Mouse (Mus musculus): ENCODE measurements around the gene Iqcn.

The Iqcn gene

DNA sequence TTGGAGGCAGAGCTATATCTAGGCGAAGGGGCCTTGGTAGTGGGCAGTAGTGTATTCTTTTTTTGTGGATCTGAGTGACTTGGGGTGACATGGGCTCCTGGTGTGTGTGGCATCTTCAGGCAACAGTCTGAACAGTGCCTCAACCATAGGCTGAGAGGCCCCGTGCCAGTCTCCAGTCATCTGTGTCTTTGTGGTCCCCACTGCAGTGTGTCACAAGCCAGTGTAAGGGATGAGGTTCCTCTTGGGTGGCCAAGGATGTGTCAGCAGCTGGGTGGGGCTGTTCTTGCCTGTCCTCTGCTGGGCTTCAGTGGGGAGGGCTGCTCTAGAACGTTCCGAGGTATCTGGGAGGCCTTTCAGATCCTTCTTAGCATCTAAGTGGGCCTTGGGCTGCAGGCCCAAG is 27.7 kb downstream of the Iqcn start:
- ATAC-seq (ENCODE audit: low TSS enrichment), result no peak

DNA sequence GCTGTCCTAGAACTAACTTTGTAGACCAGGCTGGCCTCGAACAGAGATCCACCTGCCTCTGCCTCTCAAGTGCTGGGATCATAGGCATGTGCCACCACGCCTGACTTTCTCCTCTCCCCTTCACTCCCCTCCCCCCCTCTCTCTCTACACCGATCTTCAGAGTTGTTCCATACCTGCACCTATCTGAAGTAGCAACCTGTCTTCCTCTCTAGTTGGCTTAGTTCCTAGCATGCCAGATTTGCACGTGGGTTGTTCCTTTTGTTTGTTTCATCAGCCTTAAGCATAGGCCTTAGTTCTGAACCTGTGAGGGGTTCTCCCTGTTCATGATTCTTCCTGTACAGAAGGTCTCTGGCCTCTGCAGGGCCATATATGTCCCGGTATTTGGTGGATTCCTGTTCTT is 34.4 kb downstream of the Iqcn start:
- no peak for ATAC-seq (ENCODE audit: low TSS enrichment)

DNA sequence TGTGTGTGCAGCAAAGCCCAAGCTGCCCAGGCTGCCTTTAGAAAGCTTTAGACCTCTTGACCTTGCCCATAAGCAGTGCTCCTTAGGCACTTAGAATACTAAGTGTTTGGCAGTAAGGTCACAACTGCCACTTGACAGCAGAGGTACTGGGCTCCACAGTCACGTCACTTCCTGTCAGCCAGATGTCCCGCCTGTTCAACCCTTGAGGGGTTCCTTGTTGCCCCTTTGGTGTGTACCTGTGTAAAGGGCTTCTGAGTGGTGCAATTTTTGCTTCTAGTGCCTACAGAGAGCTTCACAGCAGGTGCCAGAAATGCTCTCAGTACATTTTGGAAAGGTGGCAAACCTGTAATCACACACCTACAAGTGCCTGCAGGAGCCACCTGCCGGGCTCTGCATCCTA is 35.0 kb downstream of the Iqcn start:
- no peak for ATAC-seq (ENCODE audit: low TSS enrichment)

DNA sequence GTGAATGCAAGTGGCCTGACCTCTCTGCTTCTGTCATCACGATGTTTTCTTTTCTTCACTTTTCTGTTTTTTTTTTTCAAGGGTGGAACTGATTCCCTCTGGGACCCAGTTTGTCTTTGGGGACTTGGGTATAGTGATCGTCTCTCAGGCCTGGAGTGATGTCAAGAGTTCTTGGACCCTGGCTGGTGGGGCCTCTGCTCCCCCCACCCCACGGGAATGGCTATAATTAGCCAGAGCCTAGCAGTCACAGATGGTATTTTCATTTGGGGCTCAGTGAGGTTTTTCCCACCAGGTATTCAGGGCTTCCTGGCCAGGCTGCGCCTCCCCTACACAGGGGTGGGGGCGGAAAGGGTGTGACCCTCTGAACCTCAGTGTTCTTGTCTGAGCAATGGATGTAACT is 38.4 kb downstream of the Iqcn start:
- ATAC-seq (ENCODE audit: low TSS enrichment), result no peak

DNA sequence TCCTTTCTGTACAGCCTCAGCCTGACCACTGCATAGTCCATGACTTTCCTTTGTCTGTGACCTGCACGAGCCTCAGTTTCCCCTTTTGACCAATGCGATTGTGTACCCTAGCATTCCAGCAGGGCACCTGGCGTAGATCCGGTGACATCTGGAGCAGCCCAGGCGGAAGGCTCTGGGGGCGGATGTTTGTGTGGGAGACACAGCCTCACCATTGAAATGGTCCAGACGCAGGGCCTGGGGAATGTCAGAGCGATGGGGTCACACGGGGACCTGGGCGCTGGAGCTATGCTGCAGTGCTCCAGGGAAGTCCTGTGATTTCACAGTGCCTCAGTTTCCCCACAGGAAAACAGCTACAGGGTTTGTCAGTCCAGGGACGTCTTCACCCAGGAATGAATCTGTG is 38.9 kb downstream of the Iqcn start:
- no peak for ATAC-seq (ENCODE audit: low TSS enrichment)

DNA sequence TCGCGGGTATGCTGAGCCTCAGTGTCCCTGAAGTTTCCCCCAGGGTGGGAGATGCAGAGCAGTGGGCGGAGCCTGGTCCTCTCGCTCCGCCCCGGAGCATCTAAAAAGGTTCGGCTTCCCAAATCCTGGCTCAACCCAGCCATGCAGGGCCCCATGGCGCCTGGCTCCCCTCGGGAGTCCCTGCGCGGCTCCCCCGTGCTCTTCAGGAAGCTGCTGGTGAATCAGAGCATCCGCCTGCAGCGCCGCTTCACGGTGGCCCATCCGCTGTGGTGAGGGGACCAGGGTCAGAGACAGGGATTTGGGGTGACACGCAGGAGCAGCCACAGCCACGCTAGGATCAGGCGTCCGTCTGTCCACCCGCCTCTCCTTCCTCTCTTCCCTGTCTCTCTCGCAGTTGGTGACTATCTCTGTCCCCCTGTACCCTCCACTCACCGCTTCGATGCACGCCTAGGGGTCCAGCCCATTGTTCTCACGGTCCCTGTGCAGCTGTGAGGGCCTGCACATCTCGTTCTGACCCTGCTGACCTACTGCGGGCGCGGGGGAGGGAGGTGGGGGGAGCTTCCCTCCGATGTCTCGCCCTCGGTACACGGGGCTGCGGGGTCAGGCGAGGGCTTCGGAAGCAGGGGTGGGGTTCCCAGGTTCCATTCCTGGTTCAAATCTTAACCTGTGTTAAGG is 39.9 kb downstream of the Iqcn start:
- ATAC-seq (ENCODE audit: low TSS enrichment), result 0 out of 2 replicates have a peak, but pooled peaks have one; percentile 32

DNA sequence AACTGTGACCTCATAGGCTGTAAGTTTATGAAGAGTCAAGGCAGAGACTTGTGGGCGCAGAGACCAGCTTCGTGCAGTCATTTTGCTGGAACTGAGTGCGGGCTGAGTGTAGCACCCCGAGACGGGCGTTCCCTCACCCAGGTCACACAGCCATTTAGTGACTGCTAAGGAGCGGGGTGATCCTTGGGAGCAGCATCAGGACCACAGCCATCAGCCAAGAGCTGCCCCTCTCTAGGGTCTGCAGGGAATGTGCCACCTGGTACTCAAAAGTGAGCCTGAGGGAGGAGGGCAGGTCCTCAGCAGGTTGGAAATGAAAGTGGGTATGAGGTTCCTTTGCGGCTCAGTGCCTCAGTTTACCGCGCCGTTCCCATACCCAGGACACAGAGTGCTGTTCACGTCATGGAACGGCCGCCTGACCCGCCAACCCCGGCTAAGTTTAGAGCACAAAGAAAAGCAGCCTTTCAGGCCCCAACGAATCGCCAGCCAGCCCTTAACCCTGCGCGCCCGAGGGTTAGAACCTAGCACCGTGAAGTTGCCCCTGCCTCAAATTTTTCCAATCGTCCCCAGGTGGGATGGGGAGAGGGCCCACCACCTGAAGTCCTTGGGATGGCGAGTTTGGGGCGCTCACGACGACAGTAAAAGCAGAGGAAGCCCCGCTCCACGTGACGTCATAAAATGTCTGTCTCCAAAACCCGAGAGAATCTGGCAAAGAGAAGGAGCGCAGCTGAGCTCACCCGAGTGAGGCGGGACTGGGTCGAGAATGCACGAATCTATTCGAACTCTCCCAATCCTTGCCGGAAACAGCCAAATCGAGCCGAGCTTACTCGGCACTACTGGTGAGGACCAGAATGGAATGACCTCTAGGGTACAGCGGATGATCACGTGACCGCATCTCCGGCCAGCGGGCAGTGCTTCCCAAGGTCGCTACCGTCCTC is 40.7 kb downstream of the Iqcn start:
- peak; percentile 47; the same call in 1 of the 2 replicates for ATAC-seq (ENCODE audit: low TSS enrichment)

DNA sequence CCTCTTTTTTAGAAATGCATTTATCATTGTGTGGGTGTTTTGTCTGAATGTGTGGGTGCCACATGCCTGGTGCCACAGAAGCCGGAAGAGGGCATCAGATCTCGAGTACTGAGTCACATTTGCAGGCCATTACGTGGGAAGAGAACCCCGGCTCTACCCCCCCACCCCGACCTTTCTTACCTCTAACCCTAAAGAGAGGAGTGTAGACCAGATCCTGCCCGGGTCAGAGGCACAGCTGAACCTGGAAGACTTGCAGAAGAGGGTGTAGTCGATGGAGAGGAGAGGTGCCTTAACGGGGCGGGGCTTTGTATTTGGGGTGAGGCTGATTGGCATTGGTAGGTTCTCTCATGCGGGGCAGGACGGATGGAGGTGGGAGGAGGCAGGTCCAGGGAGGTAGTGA is 41.5 kb downstream of the Iqcn start:
- ATAC-seq (ENCODE audit: low TSS enrichment), result no peak

DNA sequence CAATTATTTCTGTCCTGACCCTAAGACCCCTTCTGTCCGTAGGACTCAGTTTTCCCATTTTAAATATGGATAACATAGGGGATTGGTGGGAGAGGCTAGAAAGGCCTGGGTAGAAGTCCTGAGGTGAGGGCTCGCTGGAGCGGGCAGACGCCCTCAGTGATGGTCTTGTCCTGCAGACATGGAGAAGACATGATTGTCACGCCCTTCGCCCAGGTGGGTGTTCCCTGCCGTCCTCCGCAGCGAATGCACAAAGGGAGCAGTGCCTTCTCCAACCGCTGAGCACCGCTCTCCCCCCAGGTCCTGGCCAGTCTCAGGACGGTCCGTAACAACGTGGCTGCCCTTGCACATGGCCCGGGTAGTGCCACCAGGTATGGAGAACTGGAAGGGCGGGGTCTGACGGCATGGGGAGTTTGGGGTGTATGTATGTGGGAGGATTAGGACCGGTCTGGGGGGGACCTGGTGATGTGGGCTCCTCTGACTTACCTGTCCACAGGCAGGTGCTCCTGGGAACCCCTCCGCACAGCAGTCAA is 42.5 kb downstream of the Iqcn start:
- no peak for ATAC-seq (ENCODE audit: low TSS enrichment)

DNA sequence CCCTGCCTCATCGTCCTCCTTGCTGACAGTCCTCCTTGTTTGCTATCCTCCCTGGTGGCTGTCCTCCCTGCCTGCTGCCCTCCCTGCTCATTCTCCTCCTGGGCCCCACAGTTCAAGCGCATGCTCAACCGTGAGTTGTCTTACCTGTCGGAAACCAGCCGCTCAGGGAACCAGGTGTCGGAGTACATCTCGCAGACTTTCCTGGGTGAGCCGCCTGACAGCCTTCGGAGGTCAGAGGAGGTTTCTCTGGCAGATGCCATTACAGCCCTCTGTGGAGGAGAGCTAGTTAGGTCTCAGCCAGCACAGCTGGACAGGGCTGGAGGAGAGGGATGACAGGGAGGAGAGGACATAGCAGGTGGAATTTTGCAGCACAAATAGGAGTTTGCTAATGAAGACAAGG is 43.4 kb downstream of the Iqcn start:
- no peak for ATAC-seq (ENCODE audit: low TSS enrichment)

DNA sequence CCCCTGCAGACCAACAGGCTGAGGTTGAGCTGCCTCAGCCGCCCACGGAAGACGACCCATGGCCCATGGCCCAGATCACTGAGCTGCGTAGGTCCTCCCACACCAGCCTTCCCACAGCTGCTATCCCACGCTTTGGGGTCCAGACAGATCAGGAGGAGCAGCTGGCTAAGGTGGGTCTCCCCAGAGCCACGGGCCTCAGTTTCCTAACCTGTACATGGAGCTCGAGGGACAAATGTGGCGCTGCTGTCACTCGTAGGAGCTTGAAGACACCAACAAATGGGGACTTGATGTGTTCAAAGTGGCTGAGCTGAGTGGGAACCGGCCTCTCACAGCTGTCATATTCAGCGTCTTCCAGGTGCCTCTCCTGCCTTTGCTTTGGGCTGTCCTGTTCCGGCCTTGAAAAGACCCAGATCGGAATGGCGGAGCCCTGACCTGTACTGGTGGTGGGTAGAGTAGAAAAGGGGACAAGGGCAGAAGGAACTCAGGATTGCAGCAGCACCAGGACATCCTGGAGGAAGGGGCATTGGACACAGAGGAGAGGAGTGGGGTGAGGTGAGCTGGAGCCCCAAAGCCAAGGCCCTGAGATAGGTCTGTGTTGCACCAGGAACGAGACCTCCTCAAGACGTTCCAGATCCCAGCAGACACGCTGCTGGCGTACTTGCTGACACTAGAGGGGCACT is 44.1 kb downstream of the Iqcn start:
- ATAC-seq (ENCODE audit: low TSS enrichment), result no peak

DNA sequence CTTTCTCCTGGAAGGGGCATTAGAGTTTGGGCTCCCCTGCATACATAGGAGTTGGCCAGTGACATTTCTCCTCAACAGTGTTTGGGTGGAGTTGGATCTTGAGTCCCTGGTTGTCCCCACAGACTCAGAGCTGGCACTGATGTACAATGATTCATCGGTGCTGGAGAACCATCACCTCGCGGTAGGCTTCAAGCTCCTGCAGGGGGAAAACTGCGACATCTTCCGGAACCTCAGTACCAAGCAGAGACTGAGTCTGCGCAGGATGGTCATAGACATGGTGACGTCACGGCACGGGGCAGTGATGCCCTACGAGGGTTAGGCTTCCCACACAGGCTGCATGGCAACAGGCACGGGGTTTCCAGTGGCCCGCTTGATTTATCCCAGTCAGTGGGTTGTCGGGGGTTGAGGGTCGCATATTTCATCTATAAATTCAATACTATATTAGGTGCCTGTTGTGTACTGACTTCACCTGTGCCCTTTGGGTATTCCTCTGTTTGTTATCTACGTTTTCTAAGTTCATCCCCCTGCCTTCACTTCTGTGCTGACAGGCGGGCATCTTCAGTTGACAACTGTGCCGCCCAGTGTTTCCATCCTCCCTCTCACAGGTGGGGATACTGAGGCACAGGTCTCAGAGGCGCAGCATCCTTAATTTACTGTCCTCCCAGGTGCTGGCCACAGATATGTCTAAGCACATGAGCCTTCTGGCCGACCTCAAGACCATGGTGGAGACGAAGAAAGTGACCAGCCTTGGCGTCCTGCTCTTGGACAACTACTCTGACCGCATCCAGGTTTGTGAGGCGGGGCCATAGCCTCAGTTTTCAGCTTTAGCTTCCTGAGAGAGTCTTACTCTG is 45.2 kb downstream of the Iqcn start:
- ATAC-seq (ENCODE audit: low TSS enrichment), result no peak

DNA sequence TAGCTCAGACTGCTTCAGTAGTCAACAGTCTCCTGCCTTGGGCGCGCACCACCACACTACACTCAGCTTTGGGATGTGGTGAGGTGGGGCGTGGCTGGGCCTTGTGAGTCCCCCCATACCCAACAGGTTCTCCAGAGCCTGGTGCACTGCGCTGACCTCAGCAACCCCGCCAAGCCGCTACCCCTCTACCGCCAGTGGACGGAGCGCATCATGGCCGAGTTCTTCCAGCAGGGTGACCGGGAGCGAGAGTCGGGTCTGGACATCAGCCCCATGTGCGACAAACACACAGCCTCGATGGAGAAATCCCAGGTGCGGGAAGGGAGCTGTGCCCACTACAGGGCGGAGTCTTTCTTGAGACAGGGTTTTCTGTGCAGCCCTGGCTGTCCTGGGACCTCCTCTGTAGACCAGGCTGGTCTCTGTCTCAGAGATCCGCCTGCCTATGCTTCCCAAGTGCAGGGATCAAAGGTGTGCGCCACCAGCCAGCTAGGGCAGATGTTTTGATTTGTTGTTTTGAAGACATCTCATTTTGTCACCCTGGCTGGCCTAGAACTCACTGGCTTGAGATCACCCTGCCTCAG is 45.9 kb downstream of the Iqcn start:
- no peak for ATAC-seq (ENCODE audit: low TSS enrichment)

DNA sequence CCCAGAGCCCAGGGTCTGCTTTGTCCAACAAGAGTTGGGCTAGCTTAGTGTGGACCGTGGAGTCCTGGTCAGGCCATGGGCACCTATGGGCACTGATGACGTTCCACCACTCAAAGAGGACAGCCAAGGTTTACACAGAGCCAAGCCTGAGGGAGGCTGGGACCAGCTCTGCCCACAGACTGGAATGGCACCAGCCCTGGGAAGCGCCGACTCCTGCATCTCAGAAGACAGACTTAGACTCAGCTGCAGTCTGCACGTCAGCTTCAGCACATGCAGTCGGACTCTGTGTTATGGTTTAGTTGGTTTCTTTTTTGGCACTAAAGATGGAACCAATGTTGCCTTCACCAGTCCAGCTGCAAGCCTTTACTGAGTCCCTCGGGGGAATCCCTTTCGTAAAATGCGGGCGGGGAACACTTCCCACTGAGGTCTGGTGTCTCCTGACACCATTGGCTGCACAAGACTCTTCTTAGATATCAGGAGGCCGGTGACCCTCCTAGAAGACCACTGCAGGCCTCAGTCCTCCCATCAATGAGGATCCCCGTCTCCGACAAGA is 46.9 kb downstream of the Iqcn start:
- ATAC-seq (ENCODE audit: low TSS enrichment), result peak; percentile 11; the same call in 1 of the 2 replicates

DNA sequence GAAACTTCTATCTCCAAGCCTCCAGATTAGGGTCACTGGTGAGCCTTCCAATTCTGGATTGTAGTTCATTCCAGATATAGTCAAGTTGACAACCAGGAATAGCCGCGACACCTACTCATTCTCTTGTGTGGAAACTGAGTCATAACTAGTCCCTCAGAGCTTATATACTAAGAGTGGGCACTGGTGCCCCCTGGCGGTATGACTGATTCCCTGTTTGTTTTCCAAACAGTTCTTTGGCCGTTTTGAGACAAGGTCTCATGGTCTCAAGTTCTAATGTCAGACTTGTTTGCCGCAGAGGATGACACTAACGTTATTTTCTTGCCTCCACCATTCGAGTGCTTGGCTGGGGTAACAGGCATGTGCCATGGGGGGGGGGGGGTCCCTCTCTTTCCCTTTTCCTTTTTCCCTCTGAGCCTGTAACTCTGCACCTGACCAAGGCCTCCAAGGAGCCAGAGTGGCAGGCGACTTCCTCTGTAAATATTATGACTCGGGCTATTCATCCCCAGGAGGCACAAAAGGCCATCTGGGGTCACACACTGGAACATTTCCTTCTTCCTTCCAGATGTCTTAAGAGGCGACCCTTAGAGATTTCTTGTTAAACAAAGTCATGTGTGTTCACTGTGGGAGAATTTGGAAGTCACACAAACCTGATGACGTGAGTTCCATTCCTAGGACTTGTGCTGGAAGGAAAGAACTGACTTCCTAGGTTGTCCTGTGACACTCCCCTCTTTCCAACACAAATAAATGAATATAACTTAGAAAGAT is 48.9 kb downstream of the Iqcn start:
- ATAC-seq (ENCODE audit: low TSS enrichment), result no peak

DNA sequence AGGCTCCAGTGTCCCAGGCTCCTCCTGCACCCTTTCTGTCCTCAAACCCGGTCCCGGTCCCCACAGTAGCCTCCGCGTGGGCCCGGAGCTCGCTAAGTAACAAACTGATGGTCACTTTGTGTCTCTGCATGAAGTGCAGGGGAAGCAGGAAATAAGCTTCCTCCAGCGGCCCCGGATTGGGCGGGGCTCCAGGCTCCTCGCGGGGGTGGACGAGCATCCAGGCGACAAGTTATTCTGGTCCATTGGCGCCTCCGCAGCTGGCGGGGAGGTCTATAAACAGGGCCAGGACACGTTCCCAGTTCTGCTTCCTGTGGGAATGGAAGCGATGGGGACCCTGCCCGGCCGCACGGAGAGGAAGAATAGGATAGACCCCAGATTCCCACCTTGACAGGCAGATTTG is 49.9 kb downstream of the Iqcn start:
- ATAC-seq (ENCODE audit: low TSS enrichment), result peak; percentile 32

DNA sequence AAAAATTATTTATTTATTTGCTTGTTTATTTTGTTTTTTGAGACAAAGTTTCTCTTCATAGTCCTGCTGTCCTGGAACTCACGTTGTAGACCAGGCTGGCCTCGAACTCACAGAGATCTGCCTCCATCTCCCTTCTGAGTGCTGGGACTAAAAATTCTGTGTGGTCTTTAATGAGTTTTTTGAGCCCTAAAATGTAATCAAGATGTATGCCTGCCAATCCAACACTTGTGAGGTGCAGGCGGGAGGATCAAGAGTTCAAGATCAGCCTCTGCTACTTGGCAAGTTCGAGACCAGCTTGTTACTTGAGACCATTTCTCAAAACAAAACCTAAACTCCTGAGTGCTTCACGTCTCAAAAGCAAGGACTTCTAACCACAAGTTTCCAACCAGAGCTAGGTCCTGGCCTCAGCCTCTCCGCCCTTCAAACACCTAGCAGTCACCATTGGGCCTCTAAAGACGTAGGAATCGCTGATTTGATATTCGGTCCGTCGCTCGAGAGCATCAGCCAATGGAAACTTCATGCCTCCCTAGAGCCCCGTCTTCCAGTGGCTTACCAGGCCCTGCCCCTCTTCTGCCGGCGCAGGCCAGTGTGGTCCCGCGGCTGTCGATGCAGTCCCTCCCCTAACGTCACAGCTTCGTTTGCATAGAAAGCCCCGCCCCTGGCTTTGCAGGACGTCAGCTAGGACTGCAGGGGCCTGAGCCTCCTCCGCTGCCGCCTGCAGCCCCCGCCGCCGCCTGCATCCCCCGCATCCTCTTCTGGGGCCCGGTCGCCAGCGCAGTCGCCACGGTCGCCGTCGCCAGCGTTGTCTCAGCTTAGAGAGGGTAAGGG is 51.0 kb downstream of the Iqcn start, which contains the start of gene Rab3a:
TSS of gene Rab3a (plus strand) at position 637 of the 828 bp plus-strand sequence.
- ATAC-seq (ENCODE audit: low TSS enrichment), result peak; percentile 80

DNA sequence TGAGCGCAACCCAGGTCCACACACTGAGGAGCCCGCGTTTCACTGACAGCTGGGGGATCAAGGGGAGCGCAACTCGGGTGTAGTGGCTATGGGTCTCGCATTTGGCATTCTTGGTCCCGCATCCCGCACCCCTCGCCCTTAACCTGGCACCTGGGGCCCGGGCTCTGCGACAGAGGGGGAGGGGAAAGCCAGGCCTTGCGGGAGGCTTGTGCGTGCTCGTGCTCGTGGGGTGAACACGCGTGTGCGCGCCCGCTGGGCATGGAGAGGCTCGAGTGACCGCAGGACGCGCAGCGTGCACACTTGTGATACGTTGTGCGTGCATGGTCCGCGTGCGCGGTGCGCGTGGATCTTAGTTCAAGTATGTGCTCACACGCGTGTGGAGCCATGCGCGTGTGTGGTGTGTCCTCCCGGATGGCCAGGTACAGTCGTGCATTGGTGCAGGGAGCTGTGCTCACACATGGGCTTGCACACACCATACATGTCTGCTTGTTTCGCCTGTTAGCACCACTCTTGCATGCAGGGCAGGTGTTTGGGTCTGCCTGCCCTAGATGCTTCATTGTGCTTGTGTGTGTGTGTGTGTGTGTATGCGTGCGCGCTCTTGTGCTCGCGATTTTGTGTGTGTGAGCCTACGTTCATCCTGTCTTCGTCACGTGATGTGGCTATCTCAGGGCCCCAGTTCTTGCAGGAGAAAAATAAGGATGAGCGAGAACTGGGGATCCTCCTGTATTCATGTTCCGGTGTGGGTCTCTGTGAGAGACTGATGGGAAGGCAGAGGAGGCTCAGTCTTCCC is 51.8 kb downstream of the Iqcn start:
- peak; percentile 26 for ATAC-seq (ENCODE audit: low TSS enrichment)
